Mouse (Mus musculus) layer of hippocampus, postnatal 14 days (tissue): ENCODE data around the gene Fam213a. TPM values are rescaled to one million over a fixed set of nuclear protein-coding genes. Genes with fewer than 3 reads are reported as not detected.

Source experiments
- DNase-seq, 2 experiments: peaks; one replicate each; pipeline ENCODE4 v3.0.0; 2021 to 2022; ENCODE audit warnings: low spot score in 2 of 2, mixed read lengths in 1 of 2
- total RNA-seq, 2 experiments: library from RNA; stranded (reverse); gene quantifications; 2 replicates each; pipeline ENCODE4 v1.2.3; 2021

The Fam213a gene
- total RNA-seq, 2 experiments from 2014 or later: 139 to 145 TPM

DNA sequence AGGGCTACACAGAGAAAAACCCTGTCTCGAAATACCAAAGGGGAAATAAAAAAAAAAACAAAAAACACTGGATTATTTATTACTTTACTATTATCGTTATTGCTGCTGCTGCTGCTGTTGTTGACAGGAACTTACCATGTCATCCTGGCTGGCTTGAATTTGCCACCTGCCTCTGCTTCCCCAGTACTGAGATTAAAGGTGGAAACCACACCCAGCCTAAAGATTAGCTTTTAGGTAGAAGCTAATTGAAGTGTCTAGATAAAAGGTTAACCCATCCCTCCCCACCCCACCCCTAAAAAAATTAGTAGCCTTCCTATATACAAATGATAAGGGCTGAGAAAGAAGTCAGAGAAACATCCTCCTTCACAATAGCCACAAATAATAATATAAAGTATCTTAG is 69.8 kb downstream of the Fam213a start:
- no peak for DNase-seq

Other genes starting within 250 kb of the Fam213a start
- 1 to 10 TPM; 1.5 to 3.4 TPM for gene Sh2d4b, start 120.5 kb downstream of the Fam213a start, total RNA-seq
- 10 to 100 TPM; 34.5 to 35.5 TPM for gene Tspan14, start 47.0 kb downstream of the Fam213a start, total RNA-seq
- gene Dydc2, start 55.4 kb upstream of the Fam213a start, total RNA-seq: 1 to 10 TPM in 1 of 2 experiments, under 1 TPM in 1; 0.98 to 1.3 TPM
- not detected for gene Dydc1, start 59.1 kb upstream of the Fam213a start, total RNA-seq
- not detected for gene Mat1a, start 91.2 kb upstream of the Fam213a start, total RNA-seq
- gene Sftpa1, start 118.0 kb upstream of the Fam213a start, total RNA-seq: not detected
- gene Mbl1, start 137.7 kb upstream of the Fam213a start, total RNA-seq: not detected
- not detected for gene Sftpd, start 171.4 kb upstream of the Fam213a start, total RNA-seq